Mouse (Mus musculus) embryonic facial prominence, embryonic 12.5 days (tissue): ENCODE measurements around the gene Sox6. TPM values are rescaled to one million over a fixed set of nuclear protein-coding genes. Genes with fewer than 3 reads are reported as not detected.

Source experiments
- ATAC-seq: fragments of 200-750 bp; cut with Nextera tagmentation; 2 replicates; pipeline ENCODE4 v1.8.0; 2017; ENCODE audit not compliant: insufficient number of reproducible peaks, insufficient read depth, low FRiP score, low TSS enrichment
- H3K27ac ChIP-seq: fragments of 300-500 bp; sonication (generic); 2 replicates; pipeline ENCODE4 v1.5.1; 2016; ENCODE audit warnings: mild to moderate bottlenecking
- H3K27me3 ChIP-seq: fragments of 300-500 bp; sonication (generic); 2 replicates; pipeline ENCODE4 v1.6.1; 2016; ENCODE audit warnings: mild to moderate bottlenecking, moderate library complexity
- H3K36me3 ChIP-seq: fragments of 300-500 bp; sonication (generic); 2 replicates; pipeline ENCODE4 v1.6.1; 2016; ENCODE audit warnings: mild to moderate bottlenecking
- H3K4me1 ChIP-seq: fragments of 300-500 bp; sonication (generic); 2 replicates; pipeline ENCODE4 v1.6.1; 2016
- H3K4me2 ChIP-seq: fragments of 300-500 bp; sonication (generic); replicated peaks from 2 replicates; pipeline ENCODE4 v1.6.1; 2016; ENCODE audit warnings: mild to moderate bottlenecking, moderate library complexity
- H3K4me3 ChIP-seq: fragments of 300-500 bp; sonication (generic); 2 replicates; pipeline ENCODE4 v1.5.1; 2016; ENCODE audit warnings: mild to moderate bottlenecking
- H3K9ac ChIP-seq: fragments of 300-500 bp; sonication (generic); 2 replicates; pipeline ENCODE4 v1.6.1; 2016; ENCODE audit warnings: mild to moderate bottlenecking, moderate library complexity
- H3K9me3 ChIP-seq: fragments of 300-500 bp; sonication (generic); 2 replicates; pipeline ENCODE4 v1.6.1; 2016; ENCODE audit warnings: mild to moderate bottlenecking, moderate library complexity
- WGBS: fragments of 180-500 bp; shearing (Covaris S2); methylation state at CpG from one replicate; pipeline ENCODE4 v1.1.7; 2016; 5-methylcytosine and 5-hydroxymethylcytosine counted together
- polyA plus RNA-seq: library from polyadenylated mRNA; unstranded; fragments of >200 nt; fragmentation: Nextera tagmentation; extraction: Ambion mirVana; gene quantifications from 2 replicates; pipeline ENCODE4 v1.2.1, GENCODE M21; 2016

The Sox6 gene
- polyA plus RNA-seq, 1 experiment from 2014 or later, result 53.7 TPM

DNA sequence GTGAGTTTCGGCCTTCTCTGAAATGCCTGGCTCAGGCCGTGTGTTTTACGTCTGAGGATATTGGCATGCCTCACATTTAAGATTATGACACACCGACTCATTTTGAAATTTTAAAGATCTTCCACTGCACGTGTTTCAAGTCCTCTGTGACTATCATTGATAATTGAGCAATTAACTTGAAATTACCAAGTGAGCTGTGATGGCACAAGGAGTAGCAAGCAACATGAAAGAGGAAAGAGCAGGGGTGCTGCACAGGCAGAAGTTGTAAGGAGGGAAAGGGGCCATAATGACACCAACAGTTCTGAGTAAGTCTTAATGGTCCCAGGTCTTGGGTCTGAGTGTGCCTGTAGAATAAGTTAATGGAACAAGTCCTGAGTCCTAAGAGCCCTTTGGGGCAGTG lies 99.3 kb downstream of the Sox6 start:
- WGBS, result 71% methylated on average over 5 of the region's 5 CpGs
- H3K9ac ChIP-seq, result no peak overlapping the region
- H3K27me3 ChIP-seq, result no peaks in the 10 kb centered on the region
- no peak overlapping the region for H3K4me3 ChIP-seq
- H3K9me3 ChIP-seq, result no peaks in the 10 kb centered on the region
- H3K4me1 ChIP-seq, result no peaks in the 10 kb centered on the region
- H3K36me3 ChIP-seq, result no peaks in the 10 kb centered on the region
- no peak overlapping the region for H3K27ac ChIP-seq
- no peak overlapping the region for H3K4me2 ChIP-seq
- ATAC-seq, result no peak

DNA sequence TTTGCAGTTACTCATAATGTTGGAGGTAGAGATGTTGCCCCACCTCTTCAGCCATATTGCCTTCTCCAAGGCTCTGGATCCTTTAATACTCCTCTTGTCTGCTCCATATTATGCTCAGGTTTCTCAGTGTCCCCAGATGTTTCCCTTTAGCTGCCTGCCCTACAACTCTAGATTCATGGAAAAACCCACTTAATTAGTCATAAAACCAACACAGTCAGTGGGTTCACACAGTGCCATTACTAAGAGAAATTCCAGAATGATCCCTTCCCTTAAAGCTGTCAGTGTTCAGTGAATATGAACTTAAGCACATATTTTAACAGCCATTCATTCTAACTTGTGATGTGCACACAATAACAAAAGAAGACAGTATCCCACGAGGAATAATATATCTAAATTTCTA lies 101.7 kb downstream of the Sox6 start:
- no peak for ATAC-seq
- Histone ChIP-seq H3K27ac (no peak overlapping the region), H3K9ac (no peak overlapping the region), H3K4me1 (no peaks in the 10 kb centered on the region), H3K4me3 (no peak overlapping the region), H3K4me2 (no peak overlapping the region), H3K9me3 (no peaks in the 10 kb centered on the region), H3K27me3 (no peaks in the 10 kb centered on the region), H3K36me3 (no peaks in the 10 kb centered on the region)
- WGBS, result 75% methylated on average over 1 of the region's 1 CpGs

DNA sequence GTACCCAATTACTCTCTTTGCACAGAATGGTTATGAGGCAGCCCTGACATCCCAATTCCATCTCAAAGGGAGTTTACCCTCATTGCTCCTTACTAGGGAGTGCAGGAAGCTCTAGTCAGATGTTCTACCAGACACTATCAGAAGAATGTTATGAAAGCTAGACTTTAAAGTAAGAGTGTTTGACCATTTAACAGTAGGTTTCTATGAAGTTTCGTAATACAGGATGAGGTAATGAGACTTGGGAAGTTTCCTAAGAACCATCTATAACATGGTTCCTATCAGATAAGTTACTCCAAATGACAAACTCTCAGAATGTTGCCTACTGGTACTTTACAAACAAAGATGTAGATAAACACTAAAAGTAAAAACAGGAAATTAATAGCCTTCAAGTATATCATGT lies 123.3 kb downstream of the Sox6 start:
- Histone ChIP-seq H3K36me3 (no peaks in the 10 kb centered on the region), H3K4me2 (no peak overlapping the region), H3K4me3 (no peak overlapping the region), H3K27ac (no peak overlapping the region), H3K9me3 (no peaks in the 10 kb centered on the region), H3K9ac (no peak overlapping the region), H3K4me1 (no peaks in the 10 kb centered on the region), H3K27me3 (no peaks in the 10 kb centered on the region)
- 91% methylated on average over 1 of the region's 1 CpGs for WGBS
- no peak for ATAC-seq

- no peaks in the 10 kb centered on the region for H3K9me3 ChIP-seq
- no peak overlapping the region for H3K4me2 ChIP-seq
- H3K4me1 ChIP-seq, result no peaks in the 10 kb centered on the region
- H3K27me3 ChIP-seq, result no peaks in the 10 kb centered on the region
- no peak overlapping the region for H3K27ac ChIP-seq
- H3K9ac ChIP-seq, result no peak overlapping the region
- no peaks in the 10 kb centered on the region for H3K36me3 ChIP-seq
- ATAC-seq, result no peak
- 84% methylated on average over 1 of the region's 1 CpGs for WGBS
- H3K4me3 ChIP-seq, result no peak overlapping the region
Observed at GRCm38 (mm10) chr7:115910313-115910712, 128.3 kb downstream of the Sox6 start.

- Histone ChIP-seq H3K9me3 (no peaks in the 10 kb centered on the region), H3K36me3 (no peaks in the 10 kb centered on the region), H3K27ac (no peak overlapping the region), H3K9ac (no peak overlapping the region), H3K4me3 (no peak overlapping the region), H3K27me3 (no peaks in the 10 kb centered on the region), H3K4me1 (no peaks in the 10 kb centered on the region), H3K4me2 (no peak overlapping the region)
- 64% methylated on average over 9 of the region's 9 CpGs for WGBS
- no peak for ATAC-seq
Observed at GRCm38 (mm10) chr7:115904798-115905207, 133.8 kb downstream of the Sox6 start.

GRCm38 (mm10) chr7:115903931-115904797 lies 134.4 kb downstream of the Sox6 start:
- WGBS, result 63% methylated on average over 5 of the region's 5 CpGs
- Histone ChIP-seq H3K4me2 (no peak overlapping the region), H3K4me1 (no peaks in the 10 kb centered on the region), H3K4me3 (no peak overlapping the region), H3K36me3 (no peaks in the 10 kb centered on the region), H3K9ac (no peak overlapping the region), H3K27me3 (no peaks in the 10 kb centered on the region), H3K27ac (no peak overlapping the region), H3K9me3 (no peaks in the 10 kb centered on the region)
- no peak for ATAC-seq

GRCm38 (mm10) chr7:115903368-115903767 lies 135.2 kb downstream of the Sox6 start:
- no peaks in the 10 kb centered on the region for H3K9me3 ChIP-seq
- 48% methylated on average over 1 of the region's 1 CpGs for WGBS

GRCm38 (mm10) chr7:115895831-115896230 lies 142.8 kb downstream of the Sox6 start:
- no peak overlapping the region for H3K9ac ChIP-seq
- H3K36me3 ChIP-seq, result no peaks in the 10 kb centered on the region
- no peak overlapping the region for H3K4me2 ChIP-seq
- H3K4me1 ChIP-seq, result no peaks in the 10 kb centered on the region; the same call in 1 of the 2 replicates
- 84% methylated on average over 6 of the region's 6 CpGs for WGBS
- no peak overlapping the region for H3K27ac ChIP-seq
- peaks cover 14% of the 10 kb centered on the region for H3K27me3 ChIP-seq
- no peaks in the 10 kb centered on the region for H3K9me3 ChIP-seq
- no peak for ATAC-seq
- no peak overlapping the region for H3K4me3 ChIP-seq

More at GRCm38 (mm10) chr7:115903368-115903767, 135.2 kb downstream of the Sox6 start:
- H3K4me1 ChIP-seq, result no peaks in the 10 kb centered on the region
- no peak overlapping the region for H3K4me2 ChIP-seq
- H3K36me3 ChIP-seq, result no peaks in the 10 kb centered on the region
- no peak overlapping the region for H3K9ac ChIP-seq
- H3K27ac ChIP-seq, result no peak overlapping the region
- no peak overlapping the region for H3K4me3 ChIP-seq
- H3K27me3 ChIP-seq, result no peaks in the 10 kb centered on the region
- no peak for ATAC-seq

GRCm38 (mm10) chr7:115895028-115895671 lies 143.4 kb downstream of the Sox6 start:
- Histone ChIP-seq H3K4me3 (no peak overlapping the region), H3K27me3 (peaks cover 14% of the 10 kb centered on the region), H3K9me3 (no peaks in the 10 kb centered on the region), H3K27ac (no peak overlapping the region), H3K36me3 (no peaks in the 10 kb centered on the region), H3K9ac (no peak overlapping the region), H3K4me2 (no peak overlapping the region), H3K4me1 (peaks cover 4% of the 10 kb centered on the region; the same call in 1 of the 2 replicates)
- 82% methylated on average over 4 of the region's 4 CpGs for WGBS
- ATAC-seq, result no peak

DNA sequence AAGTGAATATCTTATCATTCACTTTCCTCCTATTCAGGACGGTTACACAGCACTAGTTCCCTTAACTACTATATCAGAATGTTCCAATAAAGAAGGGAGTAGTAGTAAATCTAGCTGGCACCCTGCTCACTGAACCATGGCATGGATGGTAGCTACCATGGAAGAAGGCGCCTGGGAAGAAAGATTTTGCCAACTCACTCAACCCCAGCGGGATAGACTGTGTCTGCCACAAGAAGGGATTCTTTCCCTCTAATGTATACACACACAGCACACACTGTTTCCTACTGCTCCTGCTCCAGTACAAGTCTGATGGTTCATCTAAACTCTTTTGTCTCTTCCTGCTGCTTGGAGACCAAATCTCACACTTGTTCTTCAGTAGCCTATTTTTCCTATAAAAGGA lies 147.1 kb downstream of the Sox6 start:
- no peak for ATAC-seq
- no peak overlapping the region for H3K27ac ChIP-seq
- peaks cover 7% of the 10 kb centered on the region for H3K4me1 ChIP-seq
- H3K27me3 ChIP-seq, result peaks cover 16% of the 10 kb centered on the region
- no peak overlapping the region for H3K4me2 ChIP-seq
- no peaks in the 10 kb centered on the region for H3K36me3 ChIP-seq
- H3K4me3 ChIP-seq, result no peak overlapping the region
- WGBS, result 88% methylated on average over 3 of the region's 3 CpGs
- no peaks in the 10 kb centered on the region for H3K9me3 ChIP-seq
- H3K9ac ChIP-seq, result no peak overlapping the region

DNA sequence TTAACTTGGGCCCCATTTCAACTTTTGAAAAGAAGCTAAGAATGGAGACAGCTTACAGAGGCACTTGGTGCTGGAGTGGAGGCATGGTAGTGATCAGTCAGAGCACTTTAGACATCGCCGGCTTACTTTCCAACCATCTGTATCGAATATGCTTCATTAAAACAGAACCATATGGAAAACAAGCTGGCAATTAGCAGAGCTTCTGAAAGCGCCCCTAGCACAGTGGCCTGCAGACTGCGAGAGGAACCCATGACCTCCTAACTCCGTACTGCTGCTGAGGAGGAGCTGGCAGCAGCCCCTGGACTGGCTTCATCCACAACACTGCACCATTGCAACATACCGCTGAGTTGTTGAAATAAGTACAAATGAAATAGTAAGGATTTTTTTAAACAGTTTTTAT lies 148.7 kb downstream of the Sox6 start:
- no peaks in the 10 kb centered on the region for H3K9me3 ChIP-seq
- no peak overlapping the region for H3K9ac ChIP-seq
- H3K4me1 ChIP-seq, result peaks cover 7% of the 10 kb centered on the region
- no peaks in the 10 kb centered on the region for H3K36me3 ChIP-seq
- H3K27ac ChIP-seq, result no peak overlapping the region
- WGBS, result 31% methylated on average over 7 of the region's 7 CpGs
- peaks cover 19% of the 10 kb centered on the region for H3K27me3 ChIP-seq
- H3K4me2 ChIP-seq, result no peak overlapping the region
- H3K4me3 ChIP-seq, result no peak overlapping the region
- peak; percentile 72 for ATAC-seq

DNA sequence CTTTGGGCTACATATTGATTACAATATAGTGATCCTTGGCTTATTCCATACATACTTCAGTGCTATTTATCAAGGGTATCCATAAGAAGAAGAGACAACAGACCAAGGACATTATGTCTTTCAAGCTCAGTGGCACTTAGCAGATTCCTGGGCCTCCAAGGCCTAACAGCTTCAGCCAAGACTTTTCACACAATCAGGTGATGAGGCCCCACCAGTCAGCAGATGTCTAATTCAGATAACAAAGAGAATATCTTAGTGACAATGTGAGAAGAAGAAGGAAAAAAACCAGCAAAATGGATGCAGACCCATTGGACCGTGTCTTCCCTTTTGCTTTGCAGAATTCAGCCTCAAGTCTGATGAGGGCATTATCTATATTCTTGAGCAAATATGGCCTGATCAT lies 150.0 kb downstream of the Sox6 start:
- H3K9ac ChIP-seq, result no peak overlapping the region
- H3K9me3 ChIP-seq, result no peaks in the 10 kb centered on the region
- H3K4me1 ChIP-seq, result peaks cover 7% of the 10 kb centered on the region
- peaks cover 15% of the 10 kb centered on the region for H3K27me3 ChIP-seq
- H3K27ac ChIP-seq, result no peak overlapping the region
- no peaks in the 10 kb centered on the region for H3K36me3 ChIP-seq
- H3K4me2 ChIP-seq, result no peak overlapping the region
- H3K4me3 ChIP-seq, result no peak overlapping the region
- WGBS, result 85% methylated on average over 1 of the region's 1 CpGs
- ATAC-seq, result no peak
